Mouse (Mus musculus): Measurements from ENCODE around the gene Ramp3. TPM values are rescaled to one million over a fixed set of nuclear protein-coding genes. Genes with fewer than 3 reads are reported as not detected.

Gene Ramp3
- total and polyA plus RNA-seq, 2 experiments = 0.09 TPM

DNA sequence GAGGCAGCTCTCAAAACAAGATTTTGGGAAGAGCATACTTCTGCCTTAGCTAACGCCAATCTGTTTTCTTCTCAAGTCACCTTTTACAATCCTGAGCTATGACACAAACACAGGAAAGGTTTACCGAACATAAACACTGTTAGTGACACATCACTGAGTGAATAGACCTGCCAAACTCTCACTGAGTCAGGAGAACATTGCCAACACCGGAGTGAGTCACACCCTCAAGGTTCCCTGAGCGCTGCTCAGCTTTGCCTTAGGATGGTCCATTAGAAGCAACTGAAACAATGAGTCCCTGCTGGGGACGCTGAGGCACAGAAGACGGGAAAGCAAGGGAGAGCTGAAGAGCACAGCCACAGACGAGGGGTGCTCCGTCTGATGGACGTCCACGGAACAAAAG, 40.0 kb downstream of the Ramp3 start:
- H3K9ac ChIP-seq (ENCODE audit: low read depth, low read length) = no peak overlapping the region
- no peaks in the 10 kb centered on the region for H3K4me1 ChIP-seq (ENCODE audit: control insufficient read depth, insufficient read depth, low read length)
- no peak for TF ChIP-seq CTCF (IDR thresholded peaks at IDR 0.05; ENCODE audit: low read depth, low read length)
- TF ChIP-seq POLR2A (IDR thresholded peaks at IDR 0.05; ENCODE audit: extremely low read depth, insufficient read depth, low read length) = no peak
- no peak overlapping the region for H3K4me3 ChIP-seq (ENCODE audit: insufficient read depth, low read depth, low read length)
- DNase-seq (ENCODE audit: extremely low read depth, low read depth, low spot score) = no peak
- H3K27me3 ChIP-seq (ENCODE audit: control insufficient read depth, insufficient read depth, low read length) = peaks cover 2% of the 10 kb centered on the region; the same call in 1 of the 2 replicates
- 81% methylated on average over 10 of the region's 10 CpGs for WGBS
- H3K36me3 ChIP-seq (ENCODE audit: control insufficient read depth, insufficient read depth, low read length) = no peaks in the 10 kb centered on the region
- no peak overlapping the region for H3K27ac ChIP-seq (replicated peaks; ENCODE audit: insufficient read depth, low read depth, low read length)
- no peaks in the 10 kb centered on the region for H3K79me2 ChIP-seq (ENCODE audit: control insufficient read depth, insufficient read depth, low read length)

DNA sequence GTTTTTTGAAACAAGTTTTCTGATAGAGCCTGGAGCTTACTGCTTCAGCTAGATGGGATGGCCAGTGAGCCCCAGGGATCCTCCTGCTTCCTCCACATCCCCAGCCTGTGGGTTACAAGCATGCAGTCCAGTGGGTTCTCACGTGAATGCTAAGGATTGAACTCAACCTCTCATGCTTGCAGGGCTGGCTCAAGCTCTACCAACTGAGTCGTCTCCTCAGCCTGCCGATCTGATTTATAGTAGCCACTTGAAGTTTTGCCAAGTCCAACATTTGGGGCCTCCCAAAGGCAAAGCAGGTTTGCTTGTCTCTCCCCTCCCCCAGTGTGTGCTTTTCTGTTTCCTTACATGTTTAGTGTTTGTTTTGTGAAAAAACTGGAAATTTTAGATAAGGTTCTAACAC, 43.9 kb downstream of the Ramp3 start:
- Histone ChIP-seq H3K4me3 (ENCODE audit: insufficient read depth, low read depth, low read length) (no peak overlapping the region), H3K4me1 (ENCODE audit: control insufficient read depth, insufficient read depth, low read length) (no peaks in the 10 kb centered on the region), H3K36me3 (ENCODE audit: control insufficient read depth, insufficient read depth, low read length) (no peaks in the 10 kb centered on the region), H3K79me2 (ENCODE audit: control insufficient read depth, insufficient read depth, low read length) (no peaks in the 10 kb centered on the region), H3K9ac (ENCODE audit: low read depth, low read length) (no peak overlapping the region), H3K27ac (replicated peaks; ENCODE audit: insufficient read depth, low read depth, low read length) (no peak overlapping the region), H3K27me3 (ENCODE audit: control insufficient read depth, insufficient read depth, low read length) (0 out of 2 replicates have a peak, but pooled peaks cover 2% of the 10 kb centered on the region)
- WGBS = 61% methylated on average over 3 of the region's 3 CpGs
- DNase-seq (ENCODE audit: extremely low read depth, low read depth, low spot score) = no peak
- no peak for TF ChIP-seq POLR2A (IDR thresholded peaks at IDR 0.05; ENCODE audit: extremely low read depth, insufficient read depth, low read length)
- TF ChIP-seq CTCF (IDR thresholded peaks at IDR 0.05; ENCODE audit: low read depth, low read length) = no peak

DNA sequence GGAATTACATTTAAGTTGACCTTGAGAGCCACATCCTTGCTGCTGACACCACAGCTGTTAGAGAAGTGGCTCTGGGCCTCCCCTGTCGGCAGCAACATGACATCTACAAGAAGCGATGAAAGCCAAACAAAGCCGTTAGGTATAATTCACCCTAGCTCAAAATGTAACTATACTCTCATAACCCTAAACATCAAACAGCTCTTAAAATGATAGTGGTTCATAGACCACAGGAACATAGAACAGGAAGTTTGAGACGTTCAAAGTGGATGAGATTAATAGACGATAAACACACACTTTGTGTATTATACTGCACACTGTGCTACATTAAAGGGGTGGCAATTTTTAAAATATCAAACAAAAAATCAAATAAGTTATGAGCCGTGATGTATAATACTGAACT, 46.5 kb downstream of the Ramp3 start:
- TF ChIP-seq POLR2A (IDR thresholded peaks at IDR 0.05; ENCODE audit: extremely low read depth, insufficient read depth, low read length) = no peak
- TF ChIP-seq CTCF (IDR thresholded peaks at IDR 0.05; ENCODE audit: low read depth, low read length) = no peak
- Histone ChIP-seq H3K27ac (replicated peaks; ENCODE audit: insufficient read depth, low read depth, low read length) (no peak overlapping the region), H3K36me3 (ENCODE audit: control insufficient read depth, insufficient read depth, low read length) (no peaks in the 10 kb centered on the region), H3K9ac (ENCODE audit: low read depth, low read length) (no peak overlapping the region), H3K4me1 (ENCODE audit: control insufficient read depth, insufficient read depth, low read length) (no peaks in the 10 kb centered on the region), H3K79me2 (ENCODE audit: control insufficient read depth, insufficient read depth, low read length) (no peaks in the 10 kb centered on the region), H3K4me3 (ENCODE audit: insufficient read depth, low read depth, low read length) (no peak overlapping the region), H3K27me3 (ENCODE audit: control insufficient read depth, insufficient read depth, low read length) (0 out of 2 replicates have a peak, but pooled peaks cover 1% of the 10 kb centered on the region)
- DNase-seq (ENCODE audit: extremely low read depth, low read depth, low spot score) = no peak
- WGBS = 84% methylated on average over 6 of the region's 6 CpGs

DNA sequence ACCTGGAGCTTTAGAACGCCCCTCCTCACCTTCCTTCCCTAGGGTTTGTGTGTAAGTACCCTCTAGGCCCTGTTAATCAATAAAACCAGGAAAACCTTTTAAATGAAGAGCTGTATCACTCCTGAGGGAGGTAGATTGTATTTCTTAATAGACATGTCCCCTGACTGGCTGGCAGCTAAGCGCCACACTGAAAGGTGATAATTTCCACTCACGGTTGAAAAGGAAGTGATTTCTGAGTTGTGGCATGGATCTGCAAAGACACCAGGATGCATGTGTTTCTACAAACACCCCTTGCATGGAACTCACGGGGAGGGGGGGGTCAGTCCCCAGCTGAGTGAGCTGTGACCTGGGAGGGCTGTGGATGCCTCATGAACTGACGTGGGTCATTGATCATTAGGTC, 47.2 kb downstream of the Ramp3 start:
- WGBS = 80% methylated on average over 5 of the region's 5 CpGs
- no peak for TF ChIP-seq CTCF (IDR thresholded peaks at IDR 0.05; ENCODE audit: low read depth, low read length)
- no peak for TF ChIP-seq POLR2A (IDR thresholded peaks at IDR 0.05; ENCODE audit: extremely low read depth, insufficient read depth, low read length)
- Histone ChIP-seq H3K4me1 (ENCODE audit: control insufficient read depth, insufficient read depth, low read length) (no peaks in the 10 kb centered on the region), H3K79me2 (ENCODE audit: control insufficient read depth, insufficient read depth, low read length) (no peaks in the 10 kb centered on the region), H3K36me3 (ENCODE audit: control insufficient read depth, insufficient read depth, low read length) (no peaks in the 10 kb centered on the region), H3K4me3 (ENCODE audit: insufficient read depth, low read depth, low read length) (no peak overlapping the region), H3K27me3 (ENCODE audit: control insufficient read depth, insufficient read depth, low read length) (no peaks in the 10 kb centered on the region), H3K9ac (ENCODE audit: low read depth, low read length) (no peak overlapping the region), H3K27ac (replicated peaks; ENCODE audit: insufficient read depth, low read depth, low read length) (no peak overlapping the region)
- DNase-seq (ENCODE audit: extremely low read depth, low read depth, low spot score) = no peak

DNA sequence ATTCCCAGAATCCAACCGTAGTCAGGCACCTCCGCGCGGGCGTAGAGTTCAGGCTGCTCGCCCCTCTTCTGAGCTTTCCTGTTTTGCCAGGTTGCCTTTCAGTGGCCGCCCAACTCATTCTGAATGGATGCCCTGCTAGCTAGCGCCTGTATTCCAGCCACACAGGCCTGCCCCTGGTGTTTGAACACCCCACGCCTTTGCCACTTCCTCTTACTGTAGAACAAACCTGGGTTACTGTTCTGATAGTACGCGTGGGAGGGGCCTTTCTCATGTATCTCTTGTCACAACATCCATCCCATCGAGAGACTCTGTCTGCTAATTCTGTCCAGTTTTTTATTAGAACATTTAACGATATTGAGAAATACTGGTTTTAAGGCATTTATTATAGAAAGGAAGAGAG, 48.5 kb downstream of the Ramp3 start:
- TF ChIP-seq POLR2A (IDR thresholded peaks at IDR 0.05; ENCODE audit: extremely low read depth, insufficient read depth, low read length) (no peak), CTCF (IDR thresholded peaks at IDR 0.05; ENCODE audit: low read depth, low read length) (no peak)
- DNase-seq (ENCODE audit: extremely low read depth, low read depth, low spot score) = no peak
- no peak overlapping the region for H3K4me3 ChIP-seq (ENCODE audit: insufficient read depth, low read depth, low read length)
- no peaks in the 10 kb centered on the region for H3K79me2 ChIP-seq (ENCODE audit: control insufficient read depth, insufficient read depth, low read length)
- H3K9ac ChIP-seq (ENCODE audit: low read depth, low read length) = no peak overlapping the region
- no peaks in the 10 kb centered on the region for H3K4me1 ChIP-seq (ENCODE audit: control insufficient read depth, insufficient read depth, low read length)
- no peaks in the 10 kb centered on the region for H3K36me3 ChIP-seq (ENCODE audit: control insufficient read depth, insufficient read depth, low read length)
- no peaks in the 10 kb centered on the region for H3K27me3 ChIP-seq (ENCODE audit: control insufficient read depth, insufficient read depth, low read length)
- no peak overlapping the region for H3K27ac ChIP-seq (replicated peaks; ENCODE audit: insufficient read depth, low read depth, low read length)
- 93% methylated on average over 13 of the region's 13 CpGs for WGBS

DNA sequence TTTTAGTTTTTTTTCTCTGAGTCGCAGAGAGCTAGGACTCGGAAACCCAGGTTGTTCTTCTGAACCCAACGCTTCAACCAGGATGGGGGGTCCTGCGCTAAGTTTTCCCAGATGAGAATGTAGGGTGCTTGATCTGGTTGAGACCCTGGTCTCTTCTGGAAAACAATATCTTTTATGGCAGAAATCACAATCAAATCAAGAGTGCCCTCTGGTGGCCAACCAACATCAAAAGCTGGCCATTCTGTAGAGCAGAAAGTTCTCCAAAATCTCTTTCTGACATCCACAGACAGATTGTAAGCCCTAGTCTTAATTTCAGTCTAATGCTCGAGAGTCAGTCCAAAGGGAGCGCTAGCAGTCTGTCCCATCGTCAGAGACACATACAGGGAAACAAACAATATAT, 50.1 kb downstream of the Ramp3 start:
- Histone ChIP-seq H3K79me2 (ENCODE audit: control insufficient read depth, insufficient read depth, low read length) (no peaks in the 10 kb centered on the region), H3K4me1 (ENCODE audit: control insufficient read depth, insufficient read depth, low read length) (no peaks in the 10 kb centered on the region), H3K36me3 (ENCODE audit: control insufficient read depth, insufficient read depth, low read length) (no peaks in the 10 kb centered on the region), H3K27ac (replicated peaks; ENCODE audit: insufficient read depth, low read depth, low read length) (no peak overlapping the region), H3K4me3 (ENCODE audit: insufficient read depth, low read depth, low read length) (no peak overlapping the region), H3K9ac (ENCODE audit: low read depth, low read length) (no peak overlapping the region), H3K27me3 (ENCODE audit: control insufficient read depth, insufficient read depth, low read length) (no peaks in the 10 kb centered on the region)
- 87% methylated on average over 7 of the region's 7 CpGs for WGBS
- DNase-seq (ENCODE audit: extremely low read depth, low read depth, low spot score) = no peak
- no peak for TF ChIP-seq POLR2A (IDR thresholded peaks at IDR 0.05; ENCODE audit: extremely low read depth, insufficient read depth, low read length)
- no peak for TF ChIP-seq CTCF (IDR thresholded peaks at IDR 0.05; ENCODE audit: low read depth, low read length)

Measured in liver, adult 2 months (tissue).